Mouse (Mus musculus): ENCODE data around the gene Fgfr2.
A peak's percentile ranks its signal among the peaks of the same experiment; 100 is the strongest.

Gene Fgfr2

GRCm38 (mm10) chr7:130291179-130291578 lies 2832.0 kb downstream of the Fgfr2 start:
- DNase-seq = peak; percentile 29

- DNase-seq = no peak
Measured at GRCm38 (mm10) chr7:130289428-130289790, 2833.7 kb downstream of the Fgfr2 start.

- DNase-seq = peak; percentile 68
Measured at GRCm38 (mm10) chr7:130288719-130289427, 2834.3 kb downstream of the Fgfr2 start.

- DNase-seq = peak; percentile 54
Measured at GRCm38 (mm10) chr7:130288248-130288647, 2834.9 kb downstream of the Fgfr2 start.

- peak; percentile 71 for DNase-seq
Measured at GRCm38 (mm10) chr7:130278738-130279705, 2844.1 kb downstream of the Fgfr2 start.

- DNase-seq = no peak
Measured at GRCm38 (mm10) chr7:130278000-130278737, 2845.0 kb downstream of the Fgfr2 start.

GRCm38 (mm10) chr7:130273265-130273664 lies 2849.9 kb downstream of the Fgfr2 start:
- DNase-seq = peak; percentile 89

GRCm38 (mm10) chr7:130270807-130271206 lies 2852.3 kb downstream of the Fgfr2 start:
- DNase-seq = no peak

GRCm38 (mm10) chr7:130269124-130269867 lies 2853.9 kb downstream of the Fgfr2 start:
- no peak for DNase-seq

GRCm38 (mm10) chr7:130267099-130267498 lies 2856.1 kb downstream of the Fgfr2 start:
- DNase-seq = no peak

GRCm38 (mm10) chr7:130266166-130266490 lies 2857.0 kb downstream of the Fgfr2 start:
- DNase-seq = peak; percentile 93

GRCm38 (mm10) chr7:130265319-130266165 lies 2857.6 kb downstream of the Fgfr2 start:
- DNase-seq = peak; percentile 56

GRCm38 (mm10) chr7:130264616-130265318 lies 2858.4 kb downstream of the Fgfr2 start:
- peak; percentile 82 for DNase-seq

GRCm38 (mm10) chr7:130263799-130264351 lies 2859.3 kb downstream of the Fgfr2 start:
- peak; percentile 52 for DNase-seq

- no peak for DNase-seq
Measured at GRCm38 (mm10) chr7:130263233-130263594, 2859.9 kb downstream of the Fgfr2 start.

GRCm38 (mm10) chr7:130262528-130263232 lies 2860.5 kb downstream of the Fgfr2 start:
- no peak for DNase-seq

GRCm38 (mm10) chr7:130261684-130262527 lies 2861.2 kb downstream of the Fgfr2 start:
- DNase-seq = no peak

GRCm38 (mm10) chr7:130260905-130261683 lies 2862.1 kb downstream of the Fgfr2 start:
- DNase-seq = no peak

All from lung, postnatal 10 days (tissue).